Mouse (Mus musculus): Measurements from ENCODE around the gene Gm28047.
A peak's percentile ranks its signal among the peaks of the same experiment; 100 is the strongest.

Gm28047 gene

DNA sequence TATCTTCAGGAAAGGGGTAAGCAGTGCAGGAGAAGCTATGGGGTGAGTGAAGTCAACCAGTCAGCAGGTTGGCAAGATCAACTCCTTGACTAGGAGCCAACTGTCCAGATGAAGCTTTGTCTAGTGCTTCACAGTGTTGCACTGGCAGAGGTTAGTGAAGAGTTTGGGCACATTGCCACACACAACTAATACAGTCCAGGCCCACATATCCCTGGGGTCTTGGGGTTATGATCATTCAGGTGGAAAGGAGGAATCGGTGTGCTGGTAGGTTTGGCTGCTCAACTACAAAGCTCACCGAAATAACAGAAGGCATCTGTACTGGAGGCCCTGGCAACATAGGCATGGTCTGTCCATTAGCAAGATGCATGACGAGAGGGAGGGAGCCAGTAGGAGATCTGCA is 77.4 kb downstream of the Gm28047 start:
- no peak for DNase-seq (ENCODE audit: low read depth, low spot score)

DNA sequence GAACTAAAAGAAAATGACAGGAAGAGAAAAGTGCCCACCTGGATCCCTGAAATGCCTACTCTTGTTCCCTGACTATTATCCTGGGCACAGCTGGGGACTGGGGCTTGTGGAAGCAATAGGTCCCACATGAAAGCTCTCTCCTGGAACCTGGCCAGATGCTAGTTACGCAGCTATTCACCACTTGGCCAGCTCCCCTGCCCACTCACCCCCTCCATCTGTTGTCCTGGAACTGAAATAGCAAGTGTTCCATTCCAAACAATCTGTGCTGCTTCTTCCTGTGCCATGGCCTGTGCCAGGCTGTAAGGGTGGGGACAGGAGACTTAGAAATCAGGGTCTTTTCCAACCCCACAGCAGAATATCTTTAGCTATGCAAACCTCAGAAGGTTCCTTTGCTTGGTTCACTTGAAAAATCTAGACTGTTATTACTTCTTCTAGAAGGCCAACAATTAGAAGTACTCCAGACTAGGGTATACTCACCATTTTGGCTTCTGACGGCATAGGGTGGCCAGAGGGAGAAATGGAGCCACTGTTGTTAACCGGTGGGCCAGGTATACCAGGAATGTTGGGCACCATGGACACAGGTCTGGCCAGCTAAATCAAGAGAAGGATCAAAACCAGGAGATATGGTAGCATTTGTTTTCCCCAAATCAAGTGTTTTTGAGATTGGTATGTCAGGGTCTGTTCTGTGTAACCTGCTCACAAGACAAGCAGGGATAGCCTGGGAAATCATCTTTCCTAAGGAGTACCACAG is 78.0 kb downstream of the Gm28047 start:
- DNase-seq (ENCODE audit: low read depth, low spot score) = peak; percentile 19

DNA sequence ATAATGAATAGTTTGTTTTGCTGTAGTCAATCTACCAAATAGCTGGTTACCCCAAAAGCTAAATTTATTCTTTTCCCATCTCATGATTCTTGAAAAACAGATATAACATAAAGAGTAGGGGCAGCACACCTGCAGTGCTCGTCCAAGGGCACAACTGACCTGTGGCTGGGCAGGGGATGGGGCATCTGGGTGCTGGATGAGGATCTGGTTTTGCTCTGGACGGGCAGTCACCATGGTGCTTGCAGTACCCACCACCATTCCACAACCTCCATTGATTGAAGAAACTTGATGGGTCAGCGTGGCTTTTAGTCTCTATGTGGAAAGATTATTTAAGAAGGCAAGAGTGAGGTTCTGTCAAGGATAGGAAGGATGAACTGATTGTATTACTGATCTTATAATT is 78.6 kb downstream of the Gm28047 start:
- DNase-seq (ENCODE audit: low read depth, low spot score) = no peak

DNA sequence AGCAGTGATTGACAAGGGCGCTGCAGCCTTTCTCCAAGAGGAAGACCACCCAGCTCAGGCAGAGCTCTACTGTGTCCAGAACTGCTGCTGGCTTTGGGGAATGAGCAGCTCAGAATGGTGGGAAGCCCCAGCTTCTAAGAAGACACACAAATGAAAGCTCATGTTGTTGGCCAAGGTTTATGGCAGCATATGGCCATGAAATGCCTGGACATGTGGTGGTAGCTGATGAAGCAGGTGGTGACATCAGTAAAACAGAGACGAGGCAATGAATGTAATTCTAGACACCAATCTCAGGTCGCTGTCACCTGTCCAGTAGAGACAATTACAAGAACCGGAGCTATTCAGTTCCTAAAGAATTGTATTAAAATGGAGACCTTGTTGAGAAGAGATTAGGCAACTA is 80.1 kb downstream of the Gm28047 start:
- no peak for DNase-seq (ENCODE audit: low read depth, low spot score)

DNA sequence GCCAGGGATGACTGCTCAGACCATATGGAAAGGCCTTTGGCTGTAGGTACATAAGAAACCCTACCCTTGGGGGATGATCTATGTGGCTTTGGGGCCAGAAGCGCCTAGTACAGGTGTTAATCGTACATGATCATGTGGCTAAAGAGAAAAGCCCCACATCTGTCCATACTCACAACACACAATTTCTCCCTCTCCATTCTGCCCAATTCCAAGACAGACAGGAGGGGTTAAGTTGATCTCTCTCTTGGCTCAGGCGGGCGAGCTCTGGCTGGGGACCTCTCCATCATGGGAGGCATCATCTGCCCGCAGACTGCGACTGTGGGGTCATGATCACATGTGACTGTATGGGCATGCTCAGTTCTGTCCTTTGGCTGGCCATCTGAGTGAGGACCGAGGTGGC is 90.9 kb downstream of the Gm28047 start:
- no peak for DNase-seq (ENCODE audit: low read depth, low spot score)

DNA sequence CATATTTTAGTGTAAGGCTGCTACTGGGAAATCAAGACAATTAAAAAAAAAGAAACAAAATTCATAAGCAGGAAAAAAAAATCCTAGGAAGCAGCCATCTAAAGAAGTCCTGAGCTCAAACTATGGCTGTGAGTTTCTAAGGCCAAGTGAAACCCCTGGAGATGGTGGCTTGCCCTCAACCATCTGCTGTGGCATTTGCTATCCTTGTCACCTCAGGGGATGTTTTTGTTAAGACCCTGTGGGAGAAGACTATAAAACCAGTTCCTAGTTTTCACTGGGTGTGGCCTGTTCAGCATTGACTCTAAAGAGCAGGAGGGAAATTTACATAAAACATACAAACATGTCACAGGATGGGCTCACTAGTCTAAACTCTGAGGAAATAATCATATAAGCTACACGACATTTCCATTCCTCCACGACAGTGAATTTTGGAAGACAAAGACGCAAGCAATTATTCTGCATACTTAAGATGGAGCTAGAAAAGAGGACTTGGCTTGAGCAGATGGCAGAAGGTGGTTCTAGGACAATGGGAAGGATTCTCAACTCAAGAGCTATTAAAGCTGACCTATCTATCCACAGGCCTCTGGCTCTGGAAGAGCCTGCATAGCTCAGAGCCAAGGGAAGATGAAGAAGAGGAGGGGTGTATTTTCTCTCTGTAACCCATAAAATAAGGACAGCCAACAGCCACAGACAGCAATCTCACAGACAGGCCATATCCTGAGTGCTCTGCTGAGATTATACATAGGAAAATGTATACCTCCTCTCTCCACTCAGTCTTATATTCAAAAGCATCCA is 92.6 kb downstream of the Gm28047 start:
- no peak for DNase-seq (ENCODE audit: low read depth, low spot score)

DNA sequence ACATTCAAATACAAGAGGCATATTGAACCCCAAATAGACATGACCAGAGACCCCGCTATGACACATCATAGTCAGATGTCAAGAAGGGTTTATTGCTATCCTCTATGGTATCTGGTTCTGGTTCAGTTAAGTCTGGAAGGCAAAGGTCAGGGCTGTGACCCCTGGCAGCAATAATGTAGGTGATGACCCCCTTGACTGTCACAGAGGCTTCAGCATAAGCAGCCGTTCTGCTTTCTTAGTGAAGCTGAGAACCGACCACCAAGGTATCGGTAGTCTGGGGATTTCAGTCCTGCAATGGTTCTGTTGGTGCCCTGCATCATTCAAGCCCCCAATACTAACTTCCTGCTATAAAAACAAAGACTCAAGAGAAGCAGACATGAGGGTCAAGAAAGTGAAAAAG is 93.3 kb downstream of the Gm28047 start:
- no peak for DNase-seq (ENCODE audit: low read depth, low spot score)

DNA sequence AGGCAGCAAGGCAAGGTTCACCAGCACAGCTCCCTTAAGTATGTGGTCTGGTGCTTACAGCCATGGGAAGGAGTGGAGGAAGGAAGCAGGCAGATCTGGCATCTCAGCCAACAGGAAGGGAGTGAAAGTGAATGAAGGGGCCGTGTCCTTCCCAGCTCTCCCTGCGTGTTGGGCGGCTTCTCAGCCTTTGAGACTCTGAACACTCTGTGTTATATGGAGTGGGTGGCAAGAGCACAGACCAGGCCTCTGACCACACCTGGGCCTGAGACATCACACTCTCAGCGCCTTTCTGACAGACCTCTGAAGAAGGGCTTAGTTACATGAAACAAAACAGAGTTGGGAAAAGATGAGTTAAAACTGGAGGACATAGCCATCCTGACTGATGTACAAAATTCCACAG is 94.3 kb downstream of the Gm28047 start:
- no peak for DNase-seq (ENCODE audit: low read depth, low spot score)

DNA sequence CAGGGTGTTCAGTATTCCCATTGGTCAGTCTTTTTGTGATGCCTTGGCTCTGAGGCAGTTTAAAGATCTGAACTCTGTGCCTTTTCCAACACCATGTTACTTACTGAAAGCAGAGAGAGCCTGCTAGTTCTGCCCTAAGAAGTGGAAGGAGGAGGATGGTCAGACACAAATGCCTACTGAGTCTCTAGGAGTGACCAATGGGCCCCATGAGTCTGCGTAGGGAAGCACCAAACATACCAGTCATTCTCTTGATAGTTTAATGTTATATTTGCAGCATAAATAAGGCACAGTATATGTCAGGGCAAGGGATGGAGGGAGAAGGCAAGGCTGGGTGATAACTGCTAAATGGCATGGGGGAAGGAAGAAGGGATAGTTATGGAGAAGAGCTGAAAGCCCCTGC is 96.5 kb downstream of the Gm28047 start:
- DNase-seq (ENCODE audit: low read depth, low spot score) = no peak

DNA sequence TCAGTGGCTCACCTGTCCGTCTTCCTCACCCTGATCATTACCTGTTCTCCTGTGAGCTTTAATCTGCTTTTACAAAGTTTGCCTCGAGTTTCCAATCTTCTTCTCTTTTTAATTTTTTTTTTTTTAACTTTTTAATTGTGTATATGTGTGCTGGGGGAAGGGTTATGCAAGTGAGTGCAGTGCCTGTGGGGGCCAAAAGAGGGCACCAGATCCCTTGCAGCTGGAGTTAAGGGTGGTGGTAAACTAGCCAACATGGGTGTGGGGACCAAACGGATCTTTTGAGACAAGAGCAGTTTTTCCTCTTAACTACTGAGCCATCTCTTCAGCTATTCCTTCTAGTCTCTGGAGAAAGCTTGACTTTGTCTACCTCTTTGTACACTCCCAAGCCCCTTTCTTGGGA is 96.9 kb downstream of the Gm28047 start:
- DNase-seq (ENCODE audit: low read depth, low spot score) = no peak

DNA sequence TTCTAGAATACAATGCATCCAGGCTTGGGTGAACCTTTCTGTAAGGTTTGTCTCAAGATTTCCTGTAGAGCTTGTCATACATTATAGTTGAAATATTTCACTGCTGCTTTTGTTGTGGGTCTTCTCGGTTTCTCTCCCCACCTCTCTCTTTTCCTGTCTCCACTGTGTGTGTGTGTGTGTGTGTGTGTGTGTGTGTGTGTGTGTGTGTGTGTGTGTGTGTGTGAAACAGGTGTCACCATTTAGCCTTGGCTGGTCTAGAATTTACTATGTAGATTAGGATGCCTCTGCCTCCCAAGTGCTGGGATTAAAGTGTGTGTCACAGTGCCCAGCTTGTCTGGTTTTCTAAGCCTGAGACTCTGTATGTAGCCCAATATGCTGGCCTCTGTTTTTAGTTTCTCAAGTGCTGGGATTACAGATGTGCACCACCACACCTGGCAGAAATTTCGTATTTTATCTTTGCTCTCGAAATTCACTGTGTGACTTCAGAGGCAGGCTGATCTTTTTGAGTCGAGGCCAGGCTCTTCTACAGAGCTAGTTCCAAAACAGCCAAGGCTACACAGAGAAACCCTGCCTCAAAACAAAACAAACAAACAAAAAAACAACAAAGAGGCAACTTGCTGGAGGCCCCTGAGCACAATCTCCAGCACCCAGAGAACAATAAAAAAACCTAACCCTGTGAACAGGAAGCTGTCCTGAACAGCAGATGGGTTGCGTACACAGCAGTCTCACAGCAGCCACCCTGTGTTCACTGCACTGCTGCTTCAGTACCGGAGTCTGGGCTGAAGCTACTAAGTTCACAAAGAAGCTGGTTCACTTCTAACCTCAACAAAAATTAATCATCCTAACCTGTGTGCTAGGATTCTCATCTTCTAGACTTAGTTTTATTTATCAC is 98.5 kb downstream of the Gm28047 start:
- DNase-seq (ENCODE audit: low read depth, low spot score) = no peak

DNA sequence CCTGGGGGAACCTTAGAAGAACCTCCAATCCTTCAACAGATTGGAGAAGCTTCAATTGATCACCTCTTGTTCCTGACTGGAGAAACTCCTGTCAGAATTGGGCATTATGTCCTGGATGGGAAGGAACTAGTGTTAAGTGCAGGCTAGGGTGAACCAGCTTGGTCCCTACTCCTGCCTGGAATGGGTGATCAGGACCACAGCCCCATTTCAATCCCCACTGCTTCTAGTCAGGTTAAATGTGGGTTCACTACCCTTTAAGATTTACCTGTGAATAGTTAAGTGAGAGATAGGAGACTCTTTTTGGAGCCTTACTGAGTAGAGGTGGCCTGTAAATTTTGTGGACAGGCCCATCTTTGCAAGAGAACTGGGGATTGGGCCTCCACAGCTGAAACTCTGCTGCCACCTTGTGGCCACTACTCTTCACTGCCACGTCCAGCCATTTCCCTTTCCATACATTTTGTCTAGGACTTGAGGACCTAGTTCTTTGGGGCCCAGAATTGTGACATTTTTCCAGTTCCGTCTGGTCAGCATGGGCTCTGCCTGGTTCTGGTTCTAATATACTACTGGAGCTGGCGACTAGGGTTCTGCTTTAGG is 99.9 kb downstream of the Gm28047 start, which contains the start of gene Npff:
Gene Npff (minus strand): TSS at position 51 of the 594 bp plus-strand sequence.
- DNase-seq (ENCODE audit: low read depth, low spot score) = peak; percentile 63

DNA sequence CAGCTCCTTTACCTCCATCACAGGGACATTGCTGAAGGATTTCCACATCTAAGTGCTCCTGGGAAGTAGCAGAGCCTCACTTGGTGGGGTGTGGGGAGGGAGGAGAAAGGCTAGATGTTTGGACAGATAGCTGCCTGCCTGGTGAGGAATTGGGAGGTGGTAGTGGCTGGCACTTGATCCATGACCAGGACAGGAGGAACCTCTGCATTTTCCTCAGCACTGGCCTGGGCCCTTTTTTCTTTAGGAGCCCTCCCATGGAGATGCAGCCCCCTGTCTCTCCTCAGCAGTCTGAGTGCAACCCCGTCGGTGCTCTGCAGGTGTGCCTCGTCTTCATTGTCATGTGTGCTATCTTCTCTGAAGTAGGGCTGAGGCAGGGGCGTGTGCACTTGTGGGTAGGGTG is 103.4 kb downstream of the Gm28047 start:
- DNase-seq (ENCODE audit: low read depth, low spot score) = no peak

DNA sequence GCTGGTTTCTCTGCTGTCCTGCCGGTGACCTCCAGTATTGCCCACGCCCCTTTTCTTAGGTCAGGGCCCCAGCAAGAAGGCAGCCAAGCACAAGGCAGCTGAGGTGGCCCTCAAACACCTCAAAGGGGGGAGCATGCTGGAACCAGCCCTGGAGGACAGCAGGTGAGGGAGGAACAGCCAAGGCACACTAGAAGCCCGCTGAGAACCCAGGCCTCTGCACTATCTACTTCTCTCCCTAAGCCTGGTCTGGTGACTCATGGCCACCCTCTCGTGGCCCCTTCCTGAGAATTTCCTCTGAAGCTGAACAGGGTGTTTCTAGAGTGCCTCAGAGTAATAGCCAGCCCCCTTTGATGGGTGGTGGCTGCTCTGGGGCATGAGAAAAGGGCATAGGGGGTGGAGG is 104.5 kb downstream of the Gm28047 start:
- no peak for DNase-seq (ENCODE audit: low read depth, low spot score)

DNA sequence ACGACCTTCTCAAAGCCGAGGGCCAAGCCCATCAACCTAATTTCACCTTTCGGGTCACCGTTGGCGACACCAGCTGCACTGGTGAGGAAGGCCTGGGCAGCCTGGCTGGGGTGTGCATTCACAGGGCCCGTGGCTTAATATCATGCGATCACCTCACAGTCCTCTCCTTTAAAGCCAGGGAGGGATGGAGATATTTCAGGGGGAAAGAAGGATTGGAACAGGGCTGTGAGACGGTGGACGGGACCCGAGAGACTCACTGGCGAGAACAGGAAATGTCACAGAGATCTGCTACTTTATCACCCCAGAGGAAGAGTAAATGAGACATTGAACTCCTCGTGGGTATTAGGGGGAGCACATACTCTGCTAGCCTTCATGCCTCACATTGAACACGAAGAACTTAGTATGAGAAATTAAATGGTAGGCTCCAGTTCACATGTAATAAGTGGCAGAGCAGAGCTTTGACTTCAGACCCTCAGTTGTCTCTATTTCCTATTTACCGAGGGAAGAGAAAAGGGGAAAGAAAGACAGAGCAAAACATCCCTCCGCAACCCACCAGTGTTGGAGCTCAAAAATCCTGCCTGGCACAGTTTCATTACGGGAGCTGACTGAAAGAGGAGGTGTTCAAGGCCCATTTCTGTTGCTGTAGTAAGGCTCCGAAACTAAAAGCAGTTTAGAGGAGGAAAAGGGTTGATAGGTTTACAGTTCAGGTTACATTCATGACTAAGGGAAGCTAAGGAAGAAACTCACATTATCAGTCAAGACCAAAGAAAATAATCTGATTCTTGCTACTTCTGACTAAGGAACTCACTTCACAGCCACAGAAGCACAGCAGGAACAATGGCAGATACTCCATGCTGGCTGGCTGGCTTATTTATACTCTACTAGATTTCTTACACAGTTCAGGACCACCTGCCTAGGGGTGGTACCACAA is 105.4 kb downstream of the Gm28047 start:
- no peak for DNase-seq (ENCODE audit: low read depth, low spot score)

DNA sequence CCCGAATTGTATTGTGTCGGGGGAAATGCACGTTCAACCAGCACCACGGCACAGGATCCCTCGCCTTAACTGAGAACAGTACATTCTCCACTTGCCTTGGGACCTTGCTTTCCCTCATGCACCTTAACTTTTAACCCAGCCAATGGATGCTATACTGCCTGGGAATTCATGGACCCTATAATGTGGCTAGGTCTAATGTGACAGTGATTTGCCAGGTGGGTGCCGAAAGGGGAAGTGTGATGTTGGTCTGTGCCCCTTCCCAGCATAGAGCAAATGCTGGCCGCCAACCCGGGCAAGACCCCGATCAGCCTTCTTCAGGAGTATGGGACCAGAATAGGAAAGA is 106.0 kb downstream of the Gm28047 start:
- DNase-seq (ENCODE audit: low read depth, low spot score) = no peak

DNA sequence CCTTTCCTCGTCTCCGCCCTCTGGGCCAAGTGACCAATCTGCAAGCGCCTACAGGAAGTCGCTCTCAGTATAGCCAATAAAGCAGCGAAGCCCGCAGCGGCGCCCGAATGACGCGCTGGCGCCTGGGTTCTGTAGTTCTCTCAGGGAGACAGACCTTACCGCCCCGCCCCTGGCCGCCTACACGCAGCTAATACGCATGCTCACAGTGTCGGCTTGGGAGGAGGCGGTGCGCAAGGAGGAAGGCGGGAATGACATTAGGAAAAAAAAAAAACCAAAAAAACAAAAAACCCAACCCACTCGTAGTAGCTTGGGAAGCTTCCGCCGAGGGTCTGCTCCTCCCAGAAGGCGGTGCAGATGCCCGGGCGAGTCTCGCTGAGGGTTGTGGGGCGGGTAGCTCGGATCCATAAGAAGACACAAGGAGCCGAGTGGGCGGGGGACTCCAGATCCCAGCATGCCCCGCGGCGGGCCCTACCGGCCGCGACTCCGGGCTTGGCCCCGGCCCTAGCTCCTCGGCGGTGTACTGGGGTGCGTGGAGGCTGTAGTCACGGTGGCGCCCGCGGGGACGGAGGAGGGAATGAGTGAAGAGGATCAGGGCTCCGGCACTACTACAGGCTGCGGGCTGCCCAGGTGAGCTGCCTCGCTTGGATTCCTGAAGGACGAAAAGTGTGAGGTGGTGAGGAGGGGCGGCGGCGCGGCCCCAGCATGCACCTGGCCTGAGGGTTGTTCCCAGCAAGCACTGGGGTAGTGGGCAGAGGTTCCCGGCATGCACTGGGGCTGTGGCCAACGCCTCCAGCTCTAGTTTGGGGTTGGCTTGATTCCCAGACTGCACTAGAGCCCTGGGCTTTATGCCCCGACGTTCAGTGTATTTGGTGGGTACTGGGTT is 106.7 kb downstream of the Gm28047 start, which contains the start of gene Tarbp2:
Gene Tarbp2 (plus strand): TSS at position 217 of the 883 bp plus-strand sequence.
- DNase-seq (ENCODE audit: low read depth, low spot score) = peak; percentile 96

DNA sequence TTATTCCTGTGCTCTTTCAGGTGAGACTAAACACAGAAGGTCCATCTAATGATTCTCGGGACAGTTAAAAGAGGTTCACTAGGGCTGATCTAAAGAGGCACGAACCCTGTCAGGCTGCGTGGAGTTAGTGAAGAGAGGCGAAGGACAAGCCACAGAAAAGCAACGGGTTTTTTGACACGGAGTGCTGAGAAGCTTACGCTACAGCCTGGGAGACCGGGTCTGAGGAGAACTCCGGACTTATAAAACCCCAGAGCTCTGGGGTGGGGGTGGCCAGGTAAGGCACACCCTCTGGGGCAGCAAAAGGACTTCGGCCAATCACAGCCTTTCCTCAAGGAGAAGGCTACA is 107.3 kb downstream of the Gm28047 start:
- no peak for DNase-seq (ENCODE audit: low read depth, low spot score)

DNA sequence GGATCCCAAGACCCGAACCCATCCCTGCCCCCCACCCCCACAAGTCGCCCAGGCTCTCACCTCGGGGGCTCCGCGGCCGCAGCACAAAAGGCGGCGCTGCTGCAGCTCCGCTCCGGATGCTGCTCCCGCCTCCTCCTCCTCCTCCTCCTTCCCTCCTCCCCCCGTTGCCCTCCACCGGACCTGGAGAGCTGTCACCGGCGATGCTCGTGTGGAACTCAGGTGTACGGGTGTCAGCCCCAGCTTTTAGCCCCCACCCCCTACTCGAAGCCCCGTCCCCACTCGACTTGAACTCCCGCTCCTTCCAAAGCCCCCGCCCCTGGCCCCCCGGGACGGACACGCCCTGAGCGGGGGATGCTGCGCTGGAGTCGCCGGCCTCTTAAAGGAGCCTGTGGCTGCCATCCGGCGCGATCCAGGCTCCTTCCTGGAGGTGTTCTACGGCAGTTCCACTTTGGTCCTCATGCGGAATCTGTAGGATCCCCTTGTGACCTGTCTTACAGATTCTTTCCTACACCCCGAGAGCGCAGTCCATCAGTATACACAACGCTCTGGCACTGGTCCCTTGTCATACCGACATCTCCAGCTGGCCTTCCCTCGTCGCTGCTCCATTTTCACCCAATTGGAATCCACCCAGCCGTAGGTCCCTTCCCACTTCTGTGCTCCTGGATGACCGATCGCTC is 108.0 kb downstream of the Gm28047 start, which contains the start of gene Map3k12:
Gene Map3k12 (minus strand): TSS at position 337 of the 677 bp plus-strand sequence.
- peak; percentile 38 for DNase-seq (ENCODE audit: low read depth, low spot score)
